Mouse (Mus musculus) cortical plate, adult 2 months (tissue): ENCODE data around the gene Dnajb12. TPM values are rescaled to one million over a fixed set of nuclear protein-coding genes. Genes with fewer than 3 reads are reported as not detected.
"Not testable (repeated sequence)": the region's sequence is repeated elsewhere in the genome, so short reads cannot be mapped to it uniquely, and the experiment has no call there.

ENCODE experiments used
- H3K27ac ChIP-seq: fragments of 200-500 bp; 2 replicates; pipeline ENCODE4 v1.5.1; 2012; ENCODE audit warnings: low read length, control low read depth, inconsistent platforms; ENCODE audit not compliant: insufficient read depth
- H3K4me1 ChIP-seq: fragments of 200-500 bp; 2 replicates; pipeline ENCODE4 v1.6.1; 2011; ENCODE audit warnings: low read length; ENCODE audit not compliant: control insufficient read depth, insufficient read depth
- H3K4me3 ChIP-seq: fragments of 200-500 bp; 2 replicates; pipeline ENCODE4 v1.5.1; 2011; ENCODE audit warnings: mild to moderate bottlenecking, low read length, control low read depth; ENCODE audit not compliant: insufficient read depth
- CTCF ChIP-seq: fragments of 200-500 bp; IDR thresholded peaks from 2 replicates; pipeline ENCODE4 v1.5.1; 2011; ENCODE audit warnings: mild to moderate bottlenecking, control low read depth, low read length; ENCODE audit not compliant: insufficient read depth; ENCODE audit errors: extremely low read depth
- POLR2A ChIP-seq: fragments of 200-500 bp; IDR thresholded peaks from 2 replicates; pipeline ENCODE4 v1.6.1; 2011; ENCODE audit warnings: mild to moderate bottlenecking, low read length, control low read depth; ENCODE audit not compliant: insufficient read depth; ENCODE audit errors: extremely low read depth
- polyA plus RNA-seq: library from polyadenylated mRNA; depleted of rRNA; stranded (reverse); fragments of >200 nt; gene quantifications from 2 replicates; pipeline ENCODE4 v1.2.3, GENCODE M21; 2012

Dnajb12 gene
- polyA plus RNA-seq, 1 experiment: 45.0 TPM

DNA sequence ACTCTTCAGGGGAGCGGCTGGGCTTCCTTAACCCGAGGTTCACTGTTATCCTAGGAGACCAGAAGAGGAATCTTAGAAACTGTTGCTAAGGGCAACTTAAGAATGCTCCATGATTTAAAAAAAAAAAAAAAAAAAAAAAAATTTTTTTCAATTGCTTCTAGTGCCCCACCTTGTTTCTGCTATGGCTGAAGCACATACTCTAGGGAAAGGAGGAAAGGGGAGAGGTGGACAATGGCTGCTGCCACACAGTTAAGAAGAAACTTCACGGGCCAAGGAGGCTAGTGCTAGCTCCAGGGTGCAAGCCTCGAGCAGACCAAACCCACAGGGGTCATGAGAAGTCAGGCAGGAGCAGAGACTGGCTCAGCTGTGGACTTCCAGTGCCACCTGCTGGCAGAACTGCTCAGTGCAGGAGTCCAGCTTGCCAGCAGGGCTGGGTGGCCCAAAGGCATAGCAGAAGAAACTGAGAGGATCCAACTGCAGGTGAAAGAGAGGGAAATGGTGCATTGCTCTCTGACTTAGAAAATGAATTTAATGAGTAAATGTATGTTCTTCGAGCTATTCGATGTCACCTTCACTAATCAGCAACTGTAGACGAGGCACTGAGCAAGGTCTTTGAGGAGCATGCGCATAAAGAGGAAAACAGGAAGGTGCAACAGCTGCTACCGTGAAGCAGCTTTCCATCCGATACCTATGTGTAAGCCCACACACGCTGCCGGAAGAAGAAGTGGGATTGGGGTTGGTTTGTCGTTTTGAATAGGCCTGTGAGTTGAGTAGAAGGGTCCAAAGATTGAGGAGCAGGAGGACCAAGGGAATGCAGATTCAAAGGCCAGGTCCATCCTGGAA lies 14.3 kb upstream of the Dnajb12 start:
- TF ChIP-seq POLR2A: no peak
- TF ChIP-seq CTCF: peak; percentile 96
- H3K4me1 ChIP-seq: peaks cover 5% of the 10 kb centered on the region; the same call in 1 of the 2 replicates
- no peak overlapping the region for H3K4me3 ChIP-seq
- no peak overlapping the region for H3K27ac ChIP-seq

GRCm38 (mm10) chr10:59868266-59868665 lies 11.1 kb upstream of the Dnajb12 start:
- TF ChIP-seq CTCF: no peak
- no peak for TF ChIP-seq POLR2A
- Histone ChIP-seq H3K4me1 (no peaks in the 10 kb centered on the region), H3K4me3 (no peak overlapping the region), H3K27ac (no peak overlapping the region)

GRCm38 (mm10) chr10:59870038-59870437 lies 9.3 kb upstream of the Dnajb12 start:
- H3K4me1 ChIP-seq: no peaks in the 10 kb centered on the region
- TF ChIP-seq CTCF (no peak), POLR2A (no peak)
- H3K4me3 ChIP-seq: no peak overlapping the region

GRCm38 (mm10) chr10:59872651-59873050 lies 6.7 kb upstream of the Dnajb12 start:
- not testable (repeated sequence) for H3K27ac ChIP-seq, H3K4me3 ChIP-seq, H3K4me1 ChIP-seq

More at GRCm38 (mm10) chr10:59870038-59870437, 9.3 kb upstream of the Dnajb12 start:
- no peak overlapping the region for H3K27ac ChIP-seq

- TF ChIP-seq POLR2A (no peak), CTCF (no peak)
- no peak overlapping the region for H3K27ac ChIP-seq
- no peaks in the 10 kb centered on the region for H3K4me1 ChIP-seq
- H3K4me3 ChIP-seq: no peak overlapping the region
Measured at GRCm38 (mm10) chr10:59873206-59873605, 6.2 kb upstream of the Dnajb12 start.

DNA sequence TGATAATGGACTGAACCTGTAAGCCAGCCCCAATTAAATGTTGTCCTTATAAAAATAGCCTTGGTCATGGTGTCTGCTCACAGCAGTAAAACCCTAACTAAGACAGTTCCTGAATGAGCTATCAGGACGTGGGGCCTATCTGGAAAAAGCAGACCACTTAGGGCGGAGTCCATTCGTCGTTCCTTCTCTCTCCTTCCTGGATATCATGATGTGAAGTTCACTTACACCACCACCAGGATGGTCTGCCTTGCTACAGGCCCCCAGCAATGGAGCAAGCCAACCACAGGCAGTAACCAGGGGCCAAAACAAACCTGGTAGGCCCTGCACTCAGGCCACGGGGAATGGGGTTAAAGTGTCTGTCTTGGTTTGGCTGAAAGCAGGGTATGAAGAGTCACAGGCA lies 5.7 kb upstream of the Dnajb12 start:
- TF ChIP-seq CTCF (no peak), POLR2A (no peak)
- H3K27ac ChIP-seq: no peak overlapping the region

GRCm38 (mm10) chr10:59875396-59875795 lies 4.0 kb upstream of the Dnajb12 start:
- Histone ChIP-seq H3K4me1 (no peaks in the 10 kb centered on the region), H3K27ac (no peak overlapping the region), H3K4me3 (no peak overlapping the region)
- no peak for TF ChIP-seq POLR2A
- no peak for TF ChIP-seq CTCF

More for the DNA sequence above, 5.7 kb upstream of the Dnajb12 start:
- no peaks in the 10 kb centered on the region for H3K4me1 ChIP-seq
- no peak overlapping the region for H3K4me3 ChIP-seq

DNA sequence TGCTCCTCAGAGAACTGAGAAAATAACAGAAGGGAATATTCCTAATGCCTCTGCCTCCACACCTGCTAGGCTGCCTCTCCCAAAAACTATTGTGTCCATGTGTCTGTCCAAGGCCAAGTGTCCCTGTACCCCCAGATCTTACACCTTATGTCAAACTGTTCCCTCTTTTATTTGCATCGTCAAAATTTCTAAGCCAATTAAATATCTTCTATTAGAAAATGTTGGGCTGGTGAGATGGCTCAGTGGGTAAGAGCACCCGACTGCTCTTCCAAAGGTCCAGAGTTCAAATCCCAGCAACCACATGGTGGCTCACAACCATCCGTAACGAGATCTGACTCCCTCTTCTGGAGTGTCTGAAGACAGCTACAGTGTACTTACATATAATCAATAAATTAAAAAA lies 2.7 kb upstream of the Dnajb12 start:
- not testable (repeated sequence) for H3K27ac ChIP-seq, H3K4me1 ChIP-seq, H3K4me3 ChIP-seq

- TF ChIP-seq CTCF (no peak), POLR2A (no peak)
- H3K27ac ChIP-seq: no peak overlapping the region
Measured at GRCm38 (mm10) chr10:59877421-59878117, 1.8 kb upstream of the Dnajb12 start.

DNA sequence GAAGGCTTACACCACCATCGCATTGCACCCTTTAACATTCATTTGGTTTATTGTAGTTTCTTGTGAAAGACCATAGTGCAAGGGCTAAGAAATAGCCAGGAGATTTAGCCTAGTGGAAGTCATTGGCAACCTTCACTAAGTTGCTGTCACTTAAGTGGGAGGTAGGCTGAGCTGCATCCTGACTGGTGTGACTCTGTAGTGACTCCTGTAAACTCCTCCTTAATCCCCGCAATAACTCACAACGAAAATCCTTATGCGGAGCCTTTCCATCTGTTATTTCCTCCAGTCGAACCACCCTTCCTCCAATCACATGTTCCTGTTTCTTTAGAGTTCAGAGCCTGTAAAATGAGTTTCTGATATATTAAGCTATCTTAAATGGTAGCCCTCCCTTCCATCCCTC lies 533 bp upstream of the Dnajb12 start:
- peak overlapping the region; percentile 18; the same call in 1 of the 2 replicates for H3K27ac ChIP-seq

More at GRCm38 (mm10) chr10:59877421-59878117, 1.8 kb upstream of the Dnajb12 start:
- Histone ChIP-seq H3K4me1 (no peaks in the 10 kb centered on the region), H3K4me3 (no peak overlapping the region)

More for the DNA sequence above, 533 bp upstream of the Dnajb12 start:
- TF ChIP-seq POLR2A (no peak), CTCF (no peak)
- Histone ChIP-seq H3K4me3 (peak overlapping the region; percentile 59), H3K4me1 (no peaks in the 10 kb centered on the region)
